ENCODE assay signal across 7 mouse cellular contexts in genomic region chr8:109868003-109868679, GRCm38 (mm10). TPM values are rescaled to one million over a fixed set of nuclear protein-coding genes. Genes with fewer than 3 reads are reported as not detected.
DNase-seq lines count a peak whose midpoint lies in the region; ATAC-seq and TF ChIP-seq lines count a peak whose summit lies in the region.

Gene Phlpp2 (plus strand): TSS chr8:109868542.

- H3K9me3 ChIP-seq in embryonic facial prominence, embryonic 12.5 days, result no peaks in the 10 kb centered on the region
- no peaks in the 10 kb centered on the region for H3K9me3 ChIP-seq in limb, embryonic 12.5 days
- no peaks in the 10 kb centered on the region for H3K9me3 ChIP-seq in midbrain, embryonic 15.5 days

- DNase-seq in adrenal gland, postnatal 25 days, result peak; percentile 99
- DNase-seq in heart, adult 18-20 months, result peak; percentile 97 to 98
- DNase-seq in kidney, adult 2 months, result peak; percentile 97
- peak; percentile 79 to 95 for DNase-seq in spleen, adult 2 months (ENCODE audit: low read depth in 1 of 2, low spot score in 2 of 2)

- 0 out of 2 replicates have a peak, but pooled peaks cover 6% of the 10 kb centered on the region for H3K36me3 ChIP-seq in embryonic facial prominence, embryonic 12.5 days
- H3K36me3 ChIP-seq in kidney, adult 2 months (ENCODE audit: control insufficient read depth, insufficient read depth, low read length), result no peaks in the 10 kb centered on the region
- H3K36me3 ChIP-seq in limb, embryonic 12.5 days, result peaks cover 15% of the 10 kb centered on the region
- 0 out of 2 replicates have a peak, but pooled peaks cover 4% of the 10 kb centered on the region for H3K36me3 ChIP-seq in midbrain, embryonic 15.5 days (replicated peaks)
- H3K36me3 ChIP-seq in spleen, adult 2 months (ENCODE audit: control insufficient read depth, insufficient read depth, low read length), result no peaks in the 10 kb centered on the region

- peak; percentile 54 for TF ChIP-seq POLR2A in kidney, adult 2 months (IDR thresholded peaks at IDR 0.05; ENCODE audit: low read depth, low read length)
- peak; percentile 87 for TF ChIP-seq POLR2A in spleen, adult 2 months (IDR thresholded peaks at IDR 0.05; ENCODE audit: low read depth, low read length)

- H3K9ac ChIP-seq in embryonic facial prominence, embryonic 12.5 days, result peak within 1 kb of the TSS; percentile 95
- peak within 1 kb of the TSS; percentile 97 for H3K9ac ChIP-seq in limb, embryonic 12.5 days (replicated peaks)
- H3K9ac ChIP-seq in midbrain, embryonic 15.5 days, result peak within 1 kb of the TSS; percentile 89

- ATAC-seq in embryonic facial prominence, embryonic 12.5 days (ENCODE audit: insufficient number of reproducible peaks, insufficient read depth, low FRiP score, low TSS enrichment), result peak; percentile 97
- ATAC-seq in limb, embryonic 12.5 days (ENCODE audit: insufficient number of reproducible peaks, insufficient read depth, low FRiP score, low TSS enrichment, low read depth), result peak; percentile 98
- ATAC-seq in midbrain, embryonic 15.5 days (replicated peaks), result peak; percentile 98

- H3K27ac ChIP-seq in embryonic facial prominence, embryonic 12.5 days, result peak within 1 kb of the TSS; percentile 93
- H3K27ac ChIP-seq in kidney, adult 2 months (ENCODE audit: insufficient read depth, low read depth, low read length), result peak within 1 kb of the TSS; percentile 46; the same call in 1 of the 2 replicates
- peak within 1 kb of the TSS; percentile 96 for H3K27ac ChIP-seq in limb, embryonic 12.5 days
- peak within 1 kb of the TSS; percentile 92 for H3K27ac ChIP-seq in midbrain, embryonic 15.5 days
- peak within 1 kb of the TSS; percentile 85 for H3K27ac ChIP-seq in spleen, adult 2 months (ENCODE audit: insufficient read depth, low read length)

- H3K4me1 ChIP-seq in embryonic facial prominence, embryonic 12.5 days, result 0 out of 2 replicates have a peak, but pooled peaks cover 5% of the 10 kb centered on the region
- peaks cover 8% of the 10 kb centered on the region; the same call in 1 of the 2 replicates for H3K4me1 ChIP-seq in kidney, adult 2 months (ENCODE audit: control insufficient read depth, insufficient read depth, low read length)
- H3K4me1 ChIP-seq in limb, embryonic 12.5 days (replicated peaks), result 0 out of 2 replicates have a peak, but pooled peaks cover 13% of the 10 kb centered on the region
- peaks cover 24% of the 10 kb centered on the region; the same call in 1 of the 2 replicates for H3K4me1 ChIP-seq in midbrain, embryonic 15.5 days
- H3K4me1 ChIP-seq in spleen, adult 2 months (ENCODE audit: control insufficient read depth, insufficient read depth, insufficient read length), result peaks cover 12% of the 10 kb centered on the region

- peak within 1 kb of the TSS; percentile 94 for H3K4me3 ChIP-seq in embryonic facial prominence, embryonic 12.5 days
- H3K4me3 ChIP-seq in kidney, adult 2 months (ENCODE audit: insufficient read depth, low read depth, low read length), result peak within 1 kb of the TSS; percentile 71
- peak within 1 kb of the TSS; percentile 99 for H3K4me3 ChIP-seq in limb, embryonic 12.5 days (replicated peaks)
- peak within 1 kb of the TSS; percentile 93 for H3K4me3 ChIP-seq in midbrain, embryonic 15.5 days
- H3K4me3 ChIP-seq in spleen, adult 2 months (ENCODE audit: extremely low read depth, insufficient read depth, insufficient read length), result peak within 1 kb of the TSS; percentile 97

- TF ChIP-seq CTCF in kidney, adult 2 months (conservative IDR thresholded peaks at IDR 0.05; ENCODE audit: insufficient read depth, insufficient read length, low read depth, low read length), result peak; percentile 50
- TF ChIP-seq CTCF in spleen, adult 2 months (IDR thresholded peaks at IDR 0.05; ENCODE audit: extremely low read depth, insufficient read depth, insufficient read length, insufficient replicate concordance), result peak; percentile 12; the same call in 1 of the 2 replicates

- peak within 1 kb of the TSS; percentile 77 for H3K4me2 ChIP-seq in embryonic facial prominence, embryonic 12.5 days (replicated peaks)
- H3K4me2 ChIP-seq in limb, embryonic 12.5 days, result peak within 1 kb of the TSS; percentile 80
- peak within 1 kb of the TSS; percentile 60 for H3K4me2 ChIP-seq in midbrain, embryonic 15.5 days

- WGBS in embryonic facial prominence, embryonic 12.5 days, result 2% methylated on average over 37 of the region's 42 CpGs
- WGBS in kidney, adult 2 months, result 1% methylated on average over 42 of the region's 42 CpGs
- 1% methylated on average over 40 of the region's 42 CpGs for WGBS in limb, embryonic 12.5 days
- WGBS in midbrain, embryonic 15.5 days, result 1% methylated on average over 42 of the region's 42 CpGs
- 1% methylated on average over 42 of the region's 42 CpGs for WGBS in spleen, adult 2 months

- H3K27me3 ChIP-seq in embryonic facial prominence, embryonic 12.5 days, result no peaks in the 10 kb centered on the region
- H3K27me3 ChIP-seq in kidney, adult 2 months (replicated peaks; ENCODE audit: control insufficient read depth, insufficient read depth, low read length), result no peaks in the 10 kb centered on the region
- H3K27me3 ChIP-seq in limb, embryonic 12.5 days, result no peaks in the 10 kb centered on the region
- no peaks in the 10 kb centered on the region for H3K27me3 ChIP-seq in midbrain, embryonic 15.5 days (replicated peaks)
- no peaks in the 10 kb centered on the region for H3K27me3 ChIP-seq in spleen, adult 2 months (ENCODE audit: control insufficient read depth, insufficient read depth, low read length)

RNA-seq across cellular contexts. Expression of gene Phlpp2, which starts in this region (rescaled TPM):
- total RNA-seq in adrenal gland, postnatal 25 days (2021), result 10.0 and 11.0 TPM in 2 replicates
- polyA plus RNA-seq in embryonic facial prominence, embryonic 12.5 days (2016; fragmentation: Nextera tagmentation; extraction: Ambion mirVana), result 4.2 TPM in 2 replicates
- total RNA-seq in heart, adult 18-20 months (2021), result 1 to 10 TPM; 3.0 to 3.4 TPM
- 6.5 and 6.9 TPM in 2 replicates for polyA plus RNA-seq in kidney, adult 2 months (2012; rRNA removed)
- polyA plus RNA-seq in limb, embryonic 12.5 days (2016; fragmentation: Nextera tagmentation; extraction: Ambion mirVana), result 3.7 and 4.0 TPM in 2 replicates
- polyA plus RNA-seq in midbrain, embryonic 15.5 days (2015; fragmentation: Nextera tagmentation; extraction: Ambion mirVana), result 4.7 and 5.2 TPM in 2 replicates
- 4.1 and 4.7 TPM in 2 replicates for polyA plus RNA-seq in spleen, adult 2 months (2012; rRNA removed)

Comparison
In these comparisons a context has a peak if more than half of its experiments do, and no peak if none do; other contexts are left out.
1. Peak in every context shown above with its lines: DNase-seq, ATAC-seq, H3K4me3 ChIP-seq and H3K27ac ChIP-seq.
2. H3K27ac ChIP-seq: peak in every context shown above with its lines; median percentile 96 in limb, embryonic 12.5 days; 93 in embryonic facial prominence, embryonic 12.5 days; 92 in midbrain, embryonic 15.5 days; 85 in spleen, adult 2 months; 46 in kidney, adult 2 months.